Mouse (Mus musculus) megakaryocyte, embryonic 14.5 days (primary cell): ENCODE data around the gene Tex9.

Experiments used
- FLI1 ChIP-seq: IDR thresholded peaks from 2 replicates; pipeline ENCODE4 v1.6.1; 2012; ENCODE audit warnings: low read length, inconsistent platforms, mixed read lengths
- GATA1 ChIP-seq: IDR thresholded peaks from 3 replicates; pipeline ENCODE4 v1.6.1; 2012; ENCODE audit warnings: mixed read lengths, low read length, inconsistent platforms, borderline replicate concordance

DNA sequence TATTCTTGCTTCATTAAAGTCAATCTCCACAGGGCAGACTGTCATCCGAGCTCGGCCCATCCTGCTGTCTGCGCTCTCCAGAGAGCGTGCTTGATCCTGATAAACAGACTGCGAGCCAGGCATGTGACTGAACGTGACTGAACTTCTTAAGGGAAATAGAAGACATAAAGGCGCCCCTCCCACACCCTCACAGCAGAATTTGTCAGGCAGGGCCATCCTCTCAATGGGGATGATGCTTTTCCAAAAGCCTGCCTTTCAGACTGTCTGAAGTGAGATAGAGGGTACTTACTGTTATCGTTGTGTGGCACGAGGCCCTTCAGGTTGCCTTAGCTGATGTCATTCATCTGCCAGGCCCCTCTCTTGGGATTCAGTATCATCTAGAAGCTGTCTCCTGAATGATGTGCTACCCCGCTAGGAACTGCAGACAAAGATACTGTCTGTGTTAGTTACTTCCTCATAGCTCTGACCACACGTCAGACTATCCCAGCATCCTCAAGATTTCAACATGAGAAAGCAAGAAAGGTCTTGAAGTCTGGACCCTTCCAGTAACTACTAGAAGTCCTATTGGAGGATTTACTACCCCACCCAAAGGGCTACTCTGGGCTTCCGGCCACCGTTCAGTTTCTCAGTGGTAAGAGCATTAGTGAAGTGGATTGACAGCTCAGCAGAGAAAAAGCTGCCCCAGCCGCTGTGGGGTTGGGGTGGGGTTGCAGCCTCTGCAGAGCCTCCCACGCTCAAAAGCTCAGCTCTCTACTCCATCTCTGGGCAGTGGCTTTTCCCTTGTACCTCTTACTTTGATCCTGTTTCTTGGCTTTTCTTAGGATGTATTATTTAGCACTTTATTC, 82.4 kb downstream of the Tex9 start:
- TF ChIP-seq GATA1 (no peak), FLI1 (no peak)
